Mouse (Mus musculus) forebrain, embryonic 15.5 days (tissue): ENCODE measurements around the gene Mgea5. TPM values are rescaled to one million over a fixed set of nuclear protein-coding genes. Genes with fewer than 3 reads are reported as not detected.

Experiments used
- ATAC-seq: fragments of 200-750 bp; cut with Nextera tagmentation; replicated peaks from 2 replicates; pipeline ENCODE4 v1.8.0; 2017; ENCODE audit warnings: mild to moderate bottlenecking, moderate TSS enrichment, moderate library complexity
- H3K27ac ChIP-seq: fragments of 300-500 bp; sonication (generic); replicated peaks from 2 replicates; pipeline ENCODE4 v1.5.1; 2015; ENCODE audit warnings: mild to moderate bottlenecking, inconsistent platforms
- H3K27me3 ChIP-seq: fragments of 300-500 bp; sonication (generic); 2 replicates; pipeline ENCODE4 v1.6.1; 2015; ENCODE audit warnings: inconsistent platforms
- H3K36me3 ChIP-seq: fragments of 300-500 bp; sonication (generic); 2 replicates; pipeline ENCODE4 v1.6.1; 2015; ENCODE audit warnings: mild to moderate bottlenecking, inconsistent platforms
- H3K4me1 ChIP-seq: fragments of 300-500 bp; sonication (generic); 2 replicates; pipeline ENCODE4 v1.6.1; 2015; ENCODE audit warnings: inconsistent platforms
- H3K4me2 ChIP-seq: fragments of 300-500 bp; sonication (generic); replicated peaks from 2 replicates; pipeline ENCODE4 v1.6.1; 2015; ENCODE audit warnings: mild to moderate bottlenecking, inconsistent platforms
- H3K4me3 ChIP-seq: fragments of 300-500 bp; sonication (generic); 2 replicates; pipeline ENCODE4 v1.5.1; 2015; ENCODE audit warnings: mild to moderate bottlenecking, inconsistent platforms
- H3K9ac ChIP-seq: fragments of 300-500 bp; sonication (generic); replicated peaks from 2 replicates; pipeline ENCODE4 v1.6.1; 2015; ENCODE audit warnings: mild to moderate bottlenecking, inconsistent platforms
- H3K9me3 ChIP-seq: fragments of 300-500 bp; sonication (generic); 2 replicates; pipeline ENCODE4 v1.6.1; 2016; ENCODE audit warnings: inconsistent platforms
- WGBS: fragments of 180-500 bp; shearing (Covaris S2); methylation state at CpG from one replicate; pipeline ENCODE4 v1.1.7; 2015; ENCODE audit warnings: mixed read lengths; 5-methylcytosine and 5-hydroxymethylcytosine counted together
- polyA plus RNA-seq: library from polyadenylated mRNA; unstranded; fragments of >200 nt; fragmentation: Nextera tagmentation; extraction: Ambion mirVana; gene quantifications from 2 replicates; pipeline ENCODE4 v1.2.1, GENCODE M21; 2015

The Mgea5 gene
- polyA plus RNA-seq, 1 experiment from 2014 or later = 94.5 TPM

DNA sequence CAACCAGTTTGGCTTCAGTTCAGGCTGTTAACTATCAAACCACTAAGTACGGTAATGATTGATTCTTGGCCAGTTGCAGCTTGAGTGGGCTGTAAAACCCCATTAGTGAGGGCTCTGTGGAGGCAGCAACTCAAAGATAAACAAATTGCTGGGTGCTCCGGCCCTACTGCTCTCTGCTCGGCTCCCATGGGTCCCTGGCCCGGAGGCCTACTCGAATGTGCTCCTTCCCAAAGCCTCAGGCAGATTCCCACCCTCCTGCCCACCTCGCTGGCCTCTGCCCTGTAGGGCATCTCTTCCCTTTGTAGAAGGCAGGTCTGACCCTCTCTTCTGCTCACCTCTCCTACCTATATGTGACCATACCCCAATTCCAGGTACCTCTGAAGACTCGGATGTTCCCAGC, 48.9 kb downstream of the Mgea5 start:
- Histone ChIP-seq H3K27me3 (peaks cover 72% of the 10 kb centered on the region), H3K4me1 (peaks cover 10% of the 10 kb centered on the region), H3K27ac (no peak overlapping the region), H3K4me2 (no peak overlapping the region), H3K9me3 (no peaks in the 10 kb centered on the region), H3K4me3 (no peak overlapping the region), H3K9ac (no peak overlapping the region), H3K36me3 (no peaks in the 10 kb centered on the region)
- WGBS = 50% methylated on average over 7 of the region's 7 CpGs
- ATAC-seq = no peak

DNA sequence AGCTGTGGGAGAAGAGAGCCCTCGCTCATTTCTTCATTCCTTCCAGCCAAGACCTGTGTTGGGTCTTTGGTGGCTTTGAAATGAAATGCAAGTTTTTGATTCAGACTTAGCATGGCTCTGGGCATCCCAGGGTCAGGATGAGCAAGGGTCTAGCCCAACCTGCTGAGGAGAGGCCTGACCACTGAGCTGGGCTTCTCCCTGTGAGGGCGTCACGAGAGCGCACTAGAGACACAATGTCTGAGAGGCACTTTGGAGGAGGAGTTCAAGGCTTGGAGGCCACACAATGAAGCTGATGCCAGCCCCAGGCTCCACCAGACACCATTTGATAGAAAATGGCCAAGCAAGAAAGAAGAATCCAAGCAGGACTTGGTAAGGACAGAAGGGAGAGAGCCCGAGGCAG, 49.4 kb downstream of the Mgea5 start:
- Histone ChIP-seq H3K27me3 (peaks cover 66% of the 10 kb centered on the region), H3K27ac (no peak overlapping the region), H3K4me2 (no peak overlapping the region), H3K9me3 (no peaks in the 10 kb centered on the region), H3K36me3 (no peaks in the 10 kb centered on the region), H3K9ac (no peak overlapping the region), H3K4me3 (no peak overlapping the region), H3K4me1 (peaks cover 10% of the 10 kb centered on the region)
- no peak for ATAC-seq
- WGBS = 79% methylated on average over 5 of the region's 5 CpGs

DNA sequence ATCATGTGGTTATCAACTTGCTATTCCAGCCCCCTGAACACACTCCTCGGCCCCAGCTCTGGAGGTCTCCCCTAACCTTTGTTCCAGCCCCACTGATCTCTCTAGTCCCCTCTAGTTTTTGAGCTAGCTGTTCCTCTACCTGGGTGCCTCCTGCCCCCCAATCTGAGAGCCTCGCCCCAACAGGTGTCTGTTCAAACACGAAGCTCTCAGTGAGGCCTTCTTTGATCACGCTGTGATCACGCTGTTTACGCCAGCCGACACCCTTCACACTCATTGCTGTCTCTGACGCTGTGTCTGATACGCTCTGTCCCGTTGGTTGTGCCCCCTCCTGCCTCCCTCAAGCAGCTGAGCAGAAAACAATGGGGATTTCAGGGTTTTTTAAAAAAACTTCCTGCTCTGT, 50.1 kb downstream of the Mgea5 start:
- H3K36me3 ChIP-seq = no peaks in the 10 kb centered on the region
- H3K9ac ChIP-seq = no peak overlapping the region
- no peak for ATAC-seq
- H3K4me1 ChIP-seq = peaks cover 10% of the 10 kb centered on the region
- no peak overlapping the region for H3K27ac ChIP-seq
- H3K27me3 ChIP-seq = peaks cover 60% of the 10 kb centered on the region
- WGBS = 21% methylated on average over 10 of the region's 10 CpGs
- no peak overlapping the region for H3K4me3 ChIP-seq
- H3K9me3 ChIP-seq = no peaks in the 10 kb centered on the region
- H3K4me2 ChIP-seq = no peak overlapping the region

DNA sequence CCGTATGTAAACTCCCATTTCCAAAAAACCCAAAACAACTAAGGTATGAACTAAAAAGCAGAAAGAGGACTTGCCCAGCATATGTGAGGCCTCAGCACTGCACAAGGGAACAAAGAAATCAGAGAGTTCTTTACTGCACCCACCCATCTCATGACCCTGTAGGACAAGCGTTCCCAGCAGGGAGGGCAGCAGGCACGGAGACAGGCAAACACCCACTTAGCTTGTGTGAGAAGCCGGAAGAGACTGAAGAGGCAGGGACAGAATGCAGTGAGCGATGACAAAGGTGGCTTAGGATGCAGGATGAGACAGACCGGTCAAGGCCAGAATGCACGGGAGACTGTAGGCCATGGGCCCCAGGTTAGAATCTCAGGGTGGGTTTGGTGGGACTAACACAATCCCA, 52.0 kb downstream of the Mgea5 start:
- no peak overlapping the region for H3K4me3 ChIP-seq
- peaks cover 41% of the 10 kb centered on the region for H3K27me3 ChIP-seq
- no peaks in the 10 kb centered on the region for H3K36me3 ChIP-seq
- no peak overlapping the region for H3K9ac ChIP-seq
- no peak for ATAC-seq
- no peak overlapping the region for H3K27ac ChIP-seq
- 92% methylated on average over 7 of the region's 7 CpGs for WGBS
- peaks cover under 1% of the 10 kb centered on the region for H3K4me1 ChIP-seq
- no peaks in the 10 kb centered on the region for H3K9me3 ChIP-seq
- no peak overlapping the region for H3K4me2 ChIP-seq

DNA sequence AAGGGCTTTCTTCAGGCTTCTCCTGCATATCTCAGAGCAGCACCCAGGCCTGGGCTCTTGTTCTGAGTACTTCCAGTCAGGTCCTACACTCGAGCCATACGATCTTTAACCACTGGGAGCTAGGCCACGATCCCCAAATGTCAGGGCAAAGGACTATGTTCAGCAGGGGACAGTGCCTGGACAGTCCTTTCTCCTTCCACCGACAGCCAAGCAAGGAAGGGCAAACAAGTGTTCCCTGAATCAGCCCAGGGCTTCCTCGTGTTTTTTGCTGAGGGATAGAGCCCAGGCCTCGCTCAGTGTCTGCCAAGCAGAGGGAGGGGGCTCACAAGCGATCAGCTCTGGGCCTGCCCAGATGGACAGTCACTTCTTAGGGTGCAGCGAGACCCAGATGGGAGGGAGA, 53.6 kb downstream of the Mgea5 start:
- no peaks in the 10 kb centered on the region for H3K36me3 ChIP-seq
- peaks cover 29% of the 10 kb centered on the region for H3K27me3 ChIP-seq
- 73% methylated on average over 8 of the region's 8 CpGs for WGBS
- no peak overlapping the region for H3K27ac ChIP-seq
- no peaks in the 10 kb centered on the region for H3K9me3 ChIP-seq
- H3K4me3 ChIP-seq = no peak overlapping the region
- no peak for ATAC-seq
- H3K9ac ChIP-seq = no peak overlapping the region
- H3K4me1 ChIP-seq = no peaks in the 10 kb centered on the region
- no peak overlapping the region for H3K4me2 ChIP-seq

DNA sequence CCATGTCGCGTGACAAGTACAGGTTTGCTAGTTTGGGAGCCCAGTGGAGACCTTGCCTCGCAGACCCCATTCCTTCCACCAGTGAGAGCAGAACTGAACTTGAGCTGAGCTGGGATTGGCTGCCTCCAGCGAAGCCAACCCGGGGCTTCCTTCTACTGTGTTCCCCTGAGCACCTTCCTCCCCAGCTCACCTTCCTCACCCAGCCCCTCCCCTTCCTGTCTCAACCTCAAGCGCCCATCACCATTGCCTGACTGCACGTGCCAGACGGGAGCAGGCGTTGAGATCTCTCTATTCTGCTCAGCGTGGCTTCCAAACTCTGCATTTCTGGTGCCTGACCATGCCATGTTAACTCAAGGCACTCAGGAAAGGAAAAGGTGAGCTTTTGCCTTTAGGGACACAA, 56.4 kb downstream of the Mgea5 start:
- Histone ChIP-seq H3K36me3 (no peaks in the 10 kb centered on the region), H3K27me3 (0 out of 2 replicates have a peak, but pooled peaks cover 4% of the 10 kb centered on the region), H3K4me1 (no peaks in the 10 kb centered on the region), H3K27ac (no peak overlapping the region), H3K9ac (no peak overlapping the region), H3K9me3 (no peaks in the 10 kb centered on the region), H3K4me3 (no peak overlapping the region), H3K4me2 (no peak overlapping the region)
- no peak for ATAC-seq
- 80% methylated on average over 10 of the region's 10 CpGs for WGBS

DNA sequence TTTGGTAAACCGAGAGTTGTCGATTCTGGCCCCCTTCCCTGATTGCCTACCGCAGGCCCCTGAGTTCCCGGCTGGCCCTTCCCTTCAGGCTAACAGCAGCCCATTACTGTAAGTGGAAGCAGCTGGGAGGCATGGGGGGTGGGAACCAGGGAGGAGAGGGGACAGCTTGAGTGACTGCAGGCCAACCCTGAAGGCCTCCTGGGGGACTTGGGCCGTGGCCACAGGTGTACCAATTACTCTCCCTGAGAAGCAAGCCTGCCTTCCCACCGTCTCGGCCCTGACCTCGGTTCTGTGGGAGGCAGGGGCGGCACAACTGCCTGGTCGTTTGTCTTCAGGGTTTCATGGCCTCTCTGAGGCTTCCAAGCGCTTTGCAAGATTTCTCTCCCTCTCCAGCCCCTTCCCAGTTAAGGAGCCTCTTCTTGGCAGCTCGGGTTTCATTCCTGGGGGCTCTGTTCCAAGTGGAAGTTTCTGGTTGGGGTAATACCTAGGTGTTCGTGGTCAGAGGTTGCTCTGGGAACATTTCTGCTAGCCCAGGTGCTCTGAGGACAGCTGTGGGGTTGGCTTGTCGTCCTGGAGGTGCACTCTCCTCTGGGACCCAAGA, 57.9 kb downstream of the Mgea5 start:
- Histone ChIP-seq H3K4me2 (no peak overlapping the region), H3K27me3 (0 out of 2 replicates have a peak, but pooled peaks cover 4% of the 10 kb centered on the region), H3K4me1 (no peaks in the 10 kb centered on the region), H3K4me3 (no peak overlapping the region), H3K9me3 (no peaks in the 10 kb centered on the region), H3K27ac (no peak overlapping the region), H3K9ac (no peak overlapping the region), H3K36me3 (no peaks in the 10 kb centered on the region)
- 54% methylated on average over 14 of the region's 14 CpGs for WGBS
- no peak for ATAC-seq

DNA sequence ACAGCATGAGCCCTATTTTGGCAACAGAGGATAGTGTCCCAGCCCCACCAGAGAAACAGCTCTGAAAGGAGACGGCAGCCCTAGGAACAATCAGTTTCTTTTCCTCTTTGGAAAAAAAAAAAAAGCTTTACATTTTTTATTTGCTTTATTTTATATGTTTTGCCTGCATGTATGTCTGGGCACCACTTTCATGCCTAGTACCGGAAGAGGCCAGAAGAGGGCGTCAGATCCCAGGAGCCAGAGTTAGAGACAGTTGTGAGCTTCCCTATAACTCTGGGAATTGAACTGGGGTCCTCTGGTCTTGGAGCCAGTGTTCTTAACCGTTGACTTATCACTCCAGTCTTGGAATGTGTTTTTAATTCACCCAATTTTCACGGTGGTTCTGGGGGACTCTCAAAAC, 61.4 kb downstream of the Mgea5 start:
- Histone ChIP-seq H3K27ac (no peak overlapping the region), H3K9ac (no peak overlapping the region), H3K9me3 (no peaks in the 10 kb centered on the region), H3K4me3 (no peak overlapping the region), H3K27me3 (0 out of 2 replicates have a peak, but pooled peaks cover 4% of the 10 kb centered on the region), H3K4me2 (no peak overlapping the region), H3K4me1 (peaks cover 13% of the 10 kb centered on the region), H3K36me3 (no peaks in the 10 kb centered on the region)
- 74% methylated on average over 5 of the region's 5 CpGs for WGBS
- no peak for ATAC-seq

DNA sequence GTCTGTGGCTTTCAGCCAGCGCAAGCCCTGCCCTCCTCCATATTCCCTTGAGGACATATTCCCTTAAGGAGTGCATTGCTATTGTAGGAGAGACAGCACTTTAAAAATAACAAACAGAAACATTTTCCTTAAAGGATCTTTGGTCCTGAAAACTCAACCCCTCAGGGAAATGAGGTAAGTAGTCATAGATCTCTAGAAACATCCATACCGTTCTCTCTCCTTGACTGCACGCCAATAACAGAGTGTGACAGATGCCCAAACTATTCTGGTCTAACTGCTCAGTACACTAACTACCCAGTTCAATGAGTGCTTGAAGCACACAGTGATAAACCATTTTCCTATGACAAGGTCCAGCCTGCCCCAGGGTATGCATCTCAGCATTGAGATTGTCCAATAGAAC, 65.4 kb downstream of the Mgea5 start:
- Histone ChIP-seq H3K4me3 (peak overlapping the region; percentile 31; the same call in 1 of the 2 replicates), H3K27me3 (no peaks in the 10 kb centered on the region), H3K36me3 (no peaks in the 10 kb centered on the region), H3K9ac (no peak overlapping the region), H3K4me2 (peak overlapping the region; percentile 47), H3K4me1 (peaks cover 21% of the 10 kb centered on the region), H3K27ac (peak overlapping the region; percentile 70), H3K9me3 (no peaks in the 10 kb centered on the region)
- no peak for ATAC-seq
- WGBS = 66% methylated on average over 3 of the region's 3 CpGs

DNA sequence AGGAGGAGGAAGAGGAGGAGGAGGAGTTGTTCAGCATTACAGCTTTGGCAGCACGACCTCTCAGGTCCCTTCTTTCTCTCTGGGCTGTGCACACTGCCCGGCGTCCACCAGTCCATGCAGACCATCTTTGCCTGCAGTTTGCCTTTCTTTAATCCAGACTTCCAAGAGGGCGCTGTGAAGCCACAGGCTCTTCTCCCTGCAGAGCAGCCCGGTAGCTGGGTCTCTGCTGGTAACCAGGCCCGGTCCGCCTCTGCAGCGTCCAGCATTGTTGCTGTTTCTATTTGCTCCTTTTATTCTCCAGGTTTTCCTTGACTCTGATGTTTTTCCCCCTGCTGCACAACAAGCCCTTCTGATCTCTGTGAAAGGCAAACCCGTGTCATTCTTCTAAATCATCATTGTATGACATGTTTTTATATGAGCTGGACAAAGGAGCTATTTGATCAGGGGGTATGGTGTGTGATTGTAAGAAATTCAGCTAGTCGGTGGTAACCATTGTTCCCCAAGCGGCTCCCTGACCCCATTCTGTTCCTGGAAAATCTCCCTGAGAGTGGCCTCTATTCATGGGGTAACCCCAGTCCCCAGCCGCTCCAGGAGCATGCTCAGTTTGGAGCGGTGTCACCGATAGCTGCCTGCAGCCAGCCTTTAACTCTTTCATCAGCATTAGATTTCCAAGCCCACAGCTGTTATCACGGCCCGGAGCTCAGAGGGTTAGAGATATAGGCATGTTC, 66.0 kb downstream of the Mgea5 start:
- no peaks in the 10 kb centered on the region for H3K9me3 ChIP-seq
- ATAC-seq = peak; percentile 89
- 4% methylated on average over 16 of the region's 16 CpGs for WGBS
- H3K27me3 ChIP-seq = no peaks in the 10 kb centered on the region
- peak overlapping the region; percentile 70 for H3K27ac ChIP-seq
- no peaks in the 10 kb centered on the region for H3K36me3 ChIP-seq
- H3K9ac ChIP-seq = peak overlapping the region; percentile 46
- H3K4me1 ChIP-seq = peaks cover 21% of the 10 kb centered on the region
- peak overlapping the region; percentile 31 for H3K4me3 ChIP-seq
- H3K4me2 ChIP-seq = peak overlapping the region; percentile 47

DNA sequence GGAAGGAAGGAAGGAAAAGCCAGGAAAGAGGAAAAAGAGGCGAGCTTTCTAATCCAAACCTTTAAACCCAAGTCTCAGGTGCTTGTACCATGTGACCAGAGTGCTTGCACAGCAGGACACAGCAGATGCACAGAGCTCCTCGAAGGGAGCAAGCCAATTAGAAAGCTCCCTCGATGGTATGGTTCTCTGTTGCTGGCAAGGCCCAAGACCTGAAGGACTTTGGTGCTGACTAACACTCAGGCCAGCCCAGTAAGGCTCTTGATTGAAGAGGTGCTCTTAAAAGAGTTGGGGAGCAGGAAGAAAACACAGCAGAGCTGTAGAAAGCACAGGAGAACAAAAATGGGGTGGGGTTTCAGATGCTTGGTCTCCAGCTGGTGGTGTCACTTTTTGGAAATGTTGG, 74.9 kb downstream of the Mgea5 start:
- ATAC-seq = no peak
- Histone ChIP-seq H3K27me3 (no peaks in the 10 kb centered on the region), H3K9ac (no peak overlapping the region), H3K4me2 (no peak overlapping the region), H3K4me3 (no peak overlapping the region), H3K9me3 (no peaks in the 10 kb centered on the region), H3K4me1 (no peaks in the 10 kb centered on the region), H3K36me3 (no peaks in the 10 kb centered on the region), H3K27ac (no peak overlapping the region)
- WGBS = 69% methylated on average over 3 of the region's 3 CpGs
